Mouse (Mus musculus): ENCODE measurements at regions not wholly inside any gene's neighbourhood (a gene's known extent, or its start where the extent isn't known, plus 50 kb on each side); places are given as distances from the start of the nearest gene placed in this dataset.

DNA sequence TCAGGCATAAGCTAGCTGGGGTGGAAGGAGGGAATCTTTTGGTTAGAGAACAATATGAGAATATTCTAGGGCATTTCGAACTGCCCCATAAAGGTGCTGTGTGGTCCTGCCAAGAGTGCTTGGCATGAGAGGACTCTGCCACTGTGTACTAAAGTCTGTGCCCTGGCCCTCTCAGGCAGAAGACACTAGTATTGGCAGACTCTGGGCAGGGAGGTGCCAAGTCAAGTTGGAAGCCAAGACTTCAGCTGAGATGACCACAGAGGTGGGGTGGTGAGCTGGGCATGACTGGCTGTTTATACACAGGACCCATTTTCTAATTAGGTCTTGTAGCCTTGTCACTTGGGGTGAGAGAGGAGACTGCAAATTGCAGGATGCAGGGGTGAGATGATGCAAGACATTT lies 104.4 kb upstream of the Glra1 start:
- peak; percentile 2 for DNase-seq (ENCODE audit: low spot score)

DNA sequence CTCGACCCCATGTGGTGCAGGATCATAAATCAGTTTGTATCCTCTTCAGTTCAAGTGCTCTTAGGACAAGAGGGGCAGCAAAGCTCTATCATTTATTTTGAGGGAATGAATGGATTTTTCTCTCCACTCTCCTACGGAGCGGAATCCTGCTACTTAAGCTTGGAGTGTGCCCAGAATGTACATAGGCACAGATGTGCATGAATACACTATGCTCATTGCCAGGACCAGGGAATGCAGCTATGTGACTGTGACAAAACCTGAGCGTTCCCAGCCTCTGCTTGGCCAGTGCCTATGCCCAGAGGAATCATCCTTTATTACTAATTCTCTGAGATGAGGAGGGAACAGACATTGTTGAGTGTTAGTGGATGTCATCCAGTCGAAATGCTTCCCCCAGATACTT lies 99.5 kb upstream of the Glra1 start:
- DNase-seq (ENCODE audit: low spot score): peak; percentile 2

DNA sequence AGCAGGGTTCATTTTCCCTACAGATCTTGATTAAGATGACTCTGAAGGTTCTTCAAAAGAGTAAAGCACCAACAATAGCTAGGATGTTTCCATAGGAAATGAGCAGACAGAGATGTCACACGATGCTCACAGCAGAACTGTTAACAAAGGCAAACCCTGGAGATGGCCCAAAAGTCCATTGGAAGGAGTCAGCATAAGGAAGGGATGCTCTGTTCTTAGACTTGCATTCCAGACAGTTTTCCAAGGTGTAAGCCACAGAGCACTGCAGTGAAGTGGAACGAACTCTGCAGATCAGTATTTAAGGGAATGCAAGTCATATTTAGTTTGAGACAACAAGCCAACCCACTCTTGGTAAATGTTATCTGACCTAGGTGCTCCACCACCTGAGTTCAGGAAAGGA lies 93.9 kb upstream of the Glra1 start:
- no peak for DNase-seq (ENCODE audit: low spot score)

DNA sequence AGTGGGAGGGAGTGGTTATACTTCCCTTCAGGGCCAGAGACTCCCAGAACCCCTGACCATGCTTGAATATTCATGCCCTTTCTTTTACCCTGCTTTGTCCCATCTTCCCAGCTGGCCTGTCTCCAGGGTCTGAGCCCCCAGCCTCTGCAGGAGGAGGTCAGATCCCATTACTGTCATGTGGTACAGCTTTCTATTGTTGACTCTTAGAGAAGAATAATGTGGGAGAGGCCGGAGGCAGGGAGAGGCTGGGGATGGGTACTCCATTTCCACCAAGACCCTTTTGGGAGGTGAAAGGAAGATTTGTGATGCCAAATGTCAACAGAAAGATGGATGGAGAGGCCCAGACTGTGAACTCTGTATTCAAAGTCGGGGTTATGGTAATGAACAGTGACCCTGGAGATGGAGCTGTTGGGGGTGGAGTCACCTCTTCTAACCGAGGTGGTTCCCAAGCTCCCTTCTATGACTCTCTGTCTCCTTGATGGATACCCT lies 77.1 kb upstream of the Glra1 start:
- no peak for DNase-seq (ENCODE audit: low spot score)

DNA sequence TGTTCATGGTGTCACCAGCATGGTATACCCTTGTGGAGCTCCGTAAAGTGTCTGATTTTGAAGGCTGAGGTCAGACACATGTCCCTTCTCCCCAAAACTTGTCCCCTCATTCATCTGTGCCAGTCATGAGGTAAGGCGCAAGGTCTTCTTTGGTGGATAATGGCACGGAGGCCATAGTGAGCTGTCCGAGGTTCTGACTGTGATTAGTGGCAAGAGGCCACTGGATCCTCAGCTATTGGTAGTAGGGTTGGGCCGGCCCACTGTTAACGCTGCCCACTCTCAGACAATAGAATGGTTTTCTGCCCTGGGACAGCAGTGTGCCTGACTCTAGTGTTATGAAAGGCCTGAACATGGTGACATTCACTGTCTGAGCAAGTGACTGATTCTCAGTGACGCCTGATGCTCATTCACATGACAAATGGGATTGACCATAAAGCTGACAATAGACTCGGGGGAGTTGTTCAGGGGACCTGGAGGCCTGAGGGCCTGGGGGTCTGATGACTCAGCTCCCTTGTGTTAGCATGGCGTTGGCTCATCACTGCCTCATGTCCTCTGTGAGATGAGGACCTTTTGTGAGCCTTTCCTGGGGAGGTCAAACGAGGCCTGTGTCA lies 74.5 kb upstream of the Glra1 start:
- no peak for DNase-seq (ENCODE audit: low spot score)

DNA sequence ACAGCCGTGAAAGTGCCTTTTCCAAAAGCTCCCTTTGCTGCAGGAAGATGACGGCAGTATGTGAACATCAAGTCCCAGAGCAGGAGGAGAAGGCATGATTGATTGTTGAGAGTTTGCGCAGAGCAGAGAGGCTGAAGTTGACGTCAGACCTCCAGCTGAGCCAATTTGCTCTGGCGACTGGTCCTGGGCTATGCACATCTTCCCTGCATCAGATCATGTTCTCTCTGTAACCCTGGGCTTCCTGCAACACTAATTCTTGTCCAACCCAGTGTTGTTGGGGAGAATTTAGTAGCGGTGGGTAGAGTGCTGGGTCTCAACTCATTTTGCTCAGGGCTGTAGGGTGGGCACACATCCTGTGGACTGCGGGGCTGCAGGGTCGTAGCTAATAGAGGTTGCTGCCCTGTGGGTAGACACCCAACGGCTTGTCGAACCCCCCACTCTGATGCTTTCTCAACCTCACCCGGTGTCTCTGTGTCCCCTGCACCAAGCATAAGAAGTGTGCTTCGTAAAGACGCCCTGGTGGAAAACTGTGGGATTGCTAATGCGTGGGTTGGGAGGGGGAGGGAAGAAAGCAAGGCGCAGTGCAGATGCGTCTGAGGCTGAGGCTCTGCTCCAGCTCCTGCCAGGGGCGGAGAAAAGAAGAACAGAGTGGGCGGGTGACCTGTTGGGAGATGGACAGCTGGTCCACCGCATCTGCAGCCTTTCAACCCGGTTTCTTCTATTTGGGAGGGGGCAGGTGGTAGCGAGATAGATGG lies 73.4 kb upstream of the Glra1 start:
- DNase-seq (ENCODE audit: low spot score): no peak

DNA sequence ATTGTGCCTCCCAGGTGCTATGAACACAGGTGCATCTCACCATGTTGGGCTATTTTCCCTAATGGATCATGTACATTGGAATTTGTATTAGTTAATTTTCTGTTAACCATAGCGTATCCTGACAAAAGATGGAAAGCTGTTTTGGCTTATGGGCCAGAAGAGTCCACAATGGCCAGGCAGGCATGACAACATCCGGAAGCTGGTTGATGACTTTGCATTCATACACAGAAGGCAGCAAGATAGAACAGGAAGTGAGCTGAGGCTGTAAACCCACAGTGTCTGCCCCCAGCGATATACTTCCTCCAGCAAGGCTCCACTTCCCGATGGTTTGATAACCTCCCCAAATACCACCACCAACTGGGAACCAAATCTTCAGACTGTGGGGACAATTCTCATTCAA lies 55.1 kb upstream of the Glra1 start:
- DNase-seq (ENCODE audit: low spot score): no peak

DNA sequence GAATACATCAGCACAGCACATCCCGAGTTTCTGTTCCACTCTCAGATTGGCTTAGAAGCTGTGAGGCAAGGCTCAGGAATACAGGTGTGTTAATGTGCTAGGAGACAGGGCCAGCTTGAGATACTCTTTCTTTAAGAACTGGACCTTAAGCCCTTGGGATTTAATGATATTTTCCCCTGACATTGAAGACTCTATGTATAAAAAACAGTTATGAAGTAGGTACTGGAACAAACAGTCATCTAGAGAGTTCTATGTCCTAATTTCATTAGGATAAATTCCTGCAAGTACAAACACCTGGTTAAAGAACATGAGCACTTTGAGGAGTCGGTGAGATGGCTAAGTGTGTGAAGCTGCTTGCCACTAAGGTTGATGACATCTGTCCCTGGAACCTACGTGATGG lies 54.3 kb upstream of the Glra1 start:
- DNase-seq (ENCODE audit: low spot score): no peak
